Mouse (Mus musculus): Measurements from ENCODE around the gene Tas1r3. TPM values are rescaled to one million over a fixed set of nuclear protein-coding genes. Genes with fewer than 3 reads are reported as not detected.

The Tas1r3 gene
- polyA plus RNA-seq, 1 experiment from 2014 or later: 0.11 TPM

DNA sequence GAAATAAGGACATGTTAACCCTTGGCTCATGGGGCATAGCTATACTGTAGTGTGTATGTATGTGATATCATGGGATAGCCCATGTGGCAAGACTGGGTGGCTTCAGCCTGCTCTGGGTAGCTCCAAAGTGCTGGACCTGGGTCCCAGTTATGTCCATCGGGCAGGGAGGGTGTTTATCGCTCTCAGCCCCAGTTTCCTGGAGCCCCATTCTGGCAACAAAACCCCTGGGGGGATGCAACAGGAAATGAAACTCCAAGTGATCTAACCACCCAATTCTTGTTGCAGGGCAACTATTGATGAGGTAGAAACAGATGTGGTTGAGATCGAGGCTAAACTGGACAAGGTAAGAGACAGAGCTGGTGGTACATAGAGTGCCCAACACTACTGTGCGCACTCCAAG lies 32.7 kb upstream of the Tas1r3 start:
- H3K9me3 ChIP-seq (ENCODE audit: control insufficient read depth, low read length): no peaks in the 10 kb centered on the region
- H3K9ac ChIP-seq (ENCODE audit: low read length): no peak overlapping the region
- no peak overlapping the region for H3K4me3 ChIP-seq (ENCODE audit: low read depth, low read length)
- TF ChIP-seq CTCF (IDR thresholded peaks at IDR 0.05; ENCODE audit: low read depth) (no peak), EP300 (optimal IDR thresholded peaks at IDR 0.05) (no peak)
- ATAC-seq (ENCODE audit: low FRiP score, low TSS enrichment): no peak
- H3K36me3 ChIP-seq (ENCODE audit: control insufficient read depth, insufficient read depth, low read length): peaks cover 11% of the 10 kb centered on the region
- H3K27ac ChIP-seq (replicated peaks): no peak overlapping the region
- DNase-seq (ENCODE audit: low spot score): no peak
- H3K27me3 ChIP-seq (ENCODE audit: control insufficient read depth, insufficient read depth, low read length): no peaks in the 10 kb centered on the region
- H3K4me1 ChIP-seq (replicated peaks; ENCODE audit: control insufficient read depth, insufficient read depth): peaks cover 10% of the 10 kb centered on the region
- WGBS: 95% methylated on average over 4 of the region's 4 CpGs
- no peak overlapping the region for H3K4me2 ChIP-seq (replicated peaks; ENCODE audit: low read depth)

DNA sequence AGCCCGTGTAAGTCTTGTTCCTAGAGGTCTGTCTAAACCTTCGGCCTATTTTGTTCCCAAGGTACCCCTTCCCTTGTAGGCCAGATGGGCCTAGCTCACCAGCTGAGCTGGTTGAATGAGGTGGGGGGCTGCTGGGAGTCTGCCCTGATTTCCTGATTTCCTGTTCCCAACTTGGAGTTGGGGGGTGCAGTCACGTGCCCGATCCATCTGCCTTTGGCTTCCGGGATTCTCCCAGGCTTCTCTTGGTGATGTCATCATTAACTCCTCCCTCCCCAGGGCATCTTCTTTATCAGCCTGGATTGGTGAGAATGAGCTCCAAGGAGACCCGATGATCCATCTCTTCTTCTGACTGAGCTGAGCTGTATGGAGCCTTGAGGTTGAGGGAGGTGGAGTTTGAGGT lies 32.1 kb upstream of the Tas1r3 start:
- no peak overlapping the region for H3K4me3 ChIP-seq (ENCODE audit: low read depth, low read length)

GRCm38 (mm10) chr4:155894311-155894881 lies 31.2 kb upstream of the Tas1r3 start:
- H3K27ac ChIP-seq (replicated peaks): peak overlapping the region; percentile 86
- 12% methylated on average over 8 of the region's 8 CpGs for WGBS

More for the DNA sequence above, 32.1 kb upstream of the Tas1r3 start:
- peaks cover 9% of the 10 kb centered on the region for H3K36me3 ChIP-seq (ENCODE audit: control insufficient read depth, insufficient read depth, low read length)
- peaks cover 10% of the 10 kb centered on the region for H3K4me1 ChIP-seq (replicated peaks; ENCODE audit: control insufficient read depth, insufficient read depth)
- peak overlapping the region; percentile 18 for H3K9ac ChIP-seq (ENCODE audit: low read length)
- TF ChIP-seq EP300 (optimal IDR thresholded peaks at IDR 0.05) (no peak), CTCF (IDR thresholded peaks at IDR 0.05; ENCODE audit: low read depth) (no peak)
- peak; percentile 38 for DNase-seq (ENCODE audit: low spot score)
- ATAC-seq (ENCODE audit: low FRiP score, low TSS enrichment): no peak
- WGBS: 35% methylated on average over 6 of the region's 6 CpGs
- no peaks in the 10 kb centered on the region for H3K9me3 ChIP-seq (ENCODE audit: control insufficient read depth, low read length)
- peak overlapping the region; percentile 86 for H3K27ac ChIP-seq (replicated peaks)
- H3K4me2 ChIP-seq (replicated peaks; ENCODE audit: low read depth): peak overlapping the region; percentile 97
- no peaks in the 10 kb centered on the region for H3K27me3 ChIP-seq (ENCODE audit: control insufficient read depth, insufficient read depth, low read length)

DNA sequence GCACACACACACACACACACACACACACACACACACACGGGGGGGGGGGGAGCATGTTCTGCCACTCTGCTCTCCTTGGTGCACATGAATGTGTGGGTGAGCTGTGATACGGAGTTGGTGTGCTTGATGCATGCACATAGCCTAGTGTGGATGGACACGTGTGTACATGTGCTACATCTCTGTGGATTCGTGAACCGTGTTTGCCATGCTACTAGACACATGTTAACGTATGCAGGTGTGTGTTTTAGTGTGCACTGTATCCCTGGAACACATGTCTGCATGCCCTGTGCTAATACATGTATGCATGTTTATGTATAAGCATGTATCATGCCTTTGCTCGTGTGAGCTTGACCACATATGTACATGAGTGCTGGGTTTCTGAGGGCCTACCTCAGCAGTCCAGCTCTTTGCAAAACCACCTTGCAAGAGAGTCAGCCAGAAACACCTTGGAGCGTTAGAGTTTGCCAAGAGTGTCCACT lies 30.1 kb upstream of the Tas1r3 start:
- peaks cover under 1% of the 10 kb centered on the region for H3K36me3 ChIP-seq (ENCODE audit: control insufficient read depth, insufficient read depth, low read length)
- no peaks in the 10 kb centered on the region for H3K27me3 ChIP-seq (ENCODE audit: control insufficient read depth, insufficient read depth, low read length)
- no peaks in the 10 kb centered on the region for H3K9me3 ChIP-seq (ENCODE audit: control insufficient read depth, low read length)
- DNase-seq (ENCODE audit: low spot score): no peak
- H3K4me3 ChIP-seq (ENCODE audit: low read depth, low read length): peak overlapping the region; percentile 94; the same call in 1 of the 2 replicates
- H3K4me1 ChIP-seq (replicated peaks; ENCODE audit: control insufficient read depth, insufficient read depth): peaks cover 10% of the 10 kb centered on the region
- no peak overlapping the region for H3K9ac ChIP-seq (ENCODE audit: low read length)
- peak overlapping the region; percentile 86; the same call in 1 of the 2 replicates for H3K27ac ChIP-seq (replicated peaks)
- peak overlapping the region; percentile 97 for H3K4me2 ChIP-seq (replicated peaks; ENCODE audit: low read depth)
- TF ChIP-seq CTCF (IDR thresholded peaks at IDR 0.05; ENCODE audit: low read depth) (no peak), EP300 (optimal IDR thresholded peaks at IDR 0.05) (no peak)
- 65% methylated on average over 8 of the region's 8 CpGs for WGBS
- ATAC-seq (ENCODE audit: low FRiP score, low TSS enrichment): no peak

More at GRCm38 (mm10) chr4:155894311-155894881, 31.2 kb upstream of the Tas1r3 start:
- peak overlapping the region; percentile 97 for H3K4me2 ChIP-seq (replicated peaks; ENCODE audit: low read depth)
- H3K27me3 ChIP-seq (ENCODE audit: control insufficient read depth, insufficient read depth, low read length): no peaks in the 10 kb centered on the region
- peak overlapping the region; percentile 18 for H3K9ac ChIP-seq (ENCODE audit: low read length)
- H3K9me3 ChIP-seq (ENCODE audit: control insufficient read depth, low read length): no peaks in the 10 kb centered on the region
- peaks cover under 1% of the 10 kb centered on the region; the same call in 1 of the 2 replicates for H3K36me3 ChIP-seq (ENCODE audit: control insufficient read depth, insufficient read depth, low read length)
- H3K4me1 ChIP-seq (replicated peaks; ENCODE audit: control insufficient read depth, insufficient read depth): peaks cover 10% of the 10 kb centered on the region
- ATAC-seq (ENCODE audit: low FRiP score, low TSS enrichment) (peak; percentile 42; the same call in 1 of the 2 replicates), DNase-seq (ENCODE audit: low spot score) (peak; percentile 74)
- no peak for TF ChIP-seq EP300 (optimal IDR thresholded peaks at IDR 0.05)
- TF ChIP-seq CTCF (IDR thresholded peaks at IDR 0.05; ENCODE audit: low read depth): peak; percentile 24; the same call in 1 of the 2 replicates
- H3K4me3 ChIP-seq (ENCODE audit: low read depth, low read length): peak overlapping the region; percentile 20; the same call in 1 of the 2 replicates

DNA sequence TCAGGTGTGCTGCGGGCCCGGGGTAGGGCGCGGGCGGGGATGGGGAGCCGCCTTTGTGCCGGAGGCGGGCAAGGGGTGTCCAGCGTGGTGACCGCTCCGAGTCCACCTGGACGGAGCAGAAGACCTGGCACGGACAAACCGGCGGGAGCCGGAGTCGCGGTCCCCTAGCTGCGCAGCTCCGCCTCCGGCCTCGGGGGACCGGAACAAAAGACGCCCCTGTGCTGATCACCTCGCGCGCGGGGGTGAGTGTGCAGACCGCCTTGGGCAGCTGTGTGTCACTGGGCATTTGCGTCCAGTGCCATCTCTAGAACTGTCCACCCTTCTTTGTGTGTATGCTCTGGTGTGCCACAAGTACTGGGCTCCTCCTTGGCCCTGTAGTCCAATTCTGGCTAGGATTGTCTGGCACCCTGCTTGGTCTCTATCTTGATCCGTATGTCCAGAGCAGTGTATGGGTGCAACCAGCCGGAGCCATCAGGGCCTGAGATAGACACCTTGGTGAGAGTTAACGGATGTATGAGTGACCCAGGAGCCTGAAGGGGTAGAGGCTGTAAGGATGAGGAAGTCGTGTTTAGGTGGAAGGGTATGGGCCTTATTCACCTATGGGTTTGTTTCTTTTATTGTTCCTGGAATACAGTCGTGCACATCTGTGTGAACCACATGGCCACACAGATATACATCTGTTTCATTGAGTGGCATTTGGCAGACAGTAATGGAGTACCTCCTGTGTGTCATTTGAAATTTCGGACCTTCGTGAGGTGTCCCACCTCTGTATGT lies 29.5 kb upstream of the Tas1r3 start:
- Histone ChIP-seq H3K4me3 (ENCODE audit: low read depth, low read length) (peak overlapping the region; percentile 94), H3K4me2 (replicated peaks; ENCODE audit: low read depth) (peak overlapping the region; percentile 97), H3K4me1 (replicated peaks; ENCODE audit: control insufficient read depth, insufficient read depth) (peaks cover 10% of the 10 kb centered on the region), H3K9me3 (ENCODE audit: control insufficient read depth, low read length) (no peaks in the 10 kb centered on the region), H3K27me3 (ENCODE audit: control insufficient read depth, insufficient read depth, low read length) (no peaks in the 10 kb centered on the region), H3K27ac (replicated peaks) (peak overlapping the region; percentile 99), H3K9ac (ENCODE audit: low read length) (peak overlapping the region; percentile 94), H3K36me3 (ENCODE audit: control insufficient read depth, insufficient read depth, low read length) (peaks cover 4% of the 10 kb centered on the region)
- ATAC-seq (ENCODE audit: low FRiP score, low TSS enrichment) (peak; percentile 35), DNase-seq (ENCODE audit: low spot score) (peak; percentile 46)
- no peak for TF ChIP-seq EP300 (optimal IDR thresholded peaks at IDR 0.05)
- WGBS: 5% methylated on average over 34 of the region's 37 CpGs
